In genomic region chr13:101800833-101801371, GRCm38 (mm10) we compare ENCODE assay signal across 7 mouse cellular contexts. TPM values are rescaled to one million over a fixed set of nuclear protein-coding genes. Genes with fewer than 3 reads are reported as not detected.
A peak's percentile ranks its signal among the peaks of the same experiment; 100 is the strongest.
DNase-seq lines count a peak whose midpoint lies in the region; ATAC-seq and TF ChIP-seq lines count a peak whose summit lies in the region.

No protein-coding gene starts in this region.

- H3K9ac ChIP-seq in kidney, postnatal 0 days (ENCODE audit: low read depth, low read length) = no peak overlapping the region
- H3K9ac ChIP-seq in embryonic facial prominence, embryonic 14.5 days (ENCODE audit: low read depth, low read length) = peak overlapping the region; percentile 65
- H3K9ac ChIP-seq in intestine, embryonic 15.5 days = no peak overlapping the region; the same call in none of the 2 replicates
- peak overlapping the region; percentile 73 for H3K9ac ChIP-seq in neural tube, embryonic 12.5 days

- no peak for ATAC-seq in kidney, postnatal 0 days (replicated peaks; ENCODE audit: low FRiP score, low read depth)
- ATAC-seq in embryonic facial prominence, embryonic 14.5 days (ENCODE audit: low read depth) = peak; percentile 50
- ATAC-seq in intestine, embryonic 15.5 days = peak; percentile 38; the same call in 1 of the 2 replicates
- peak; percentile 61 for ATAC-seq in neural tube, embryonic 12.5 days (ENCODE audit: low FRiP score, low read depth)

- H3K4me1 ChIP-seq in kidney, postnatal 0 days (replicated peaks; ENCODE audit: insufficient read depth, low read length) = no peaks in the 10 kb centered on the region
- no peaks in the 10 kb centered on the region for H3K4me1 ChIP-seq in embryonic facial prominence, embryonic 14.5 days (ENCODE audit: control insufficient read depth, insufficient read depth, low read length)
- peaks cover 3% of the 10 kb centered on the region; the same call in 1 of the 2 replicates for H3K4me1 ChIP-seq in intestine, embryonic 15.5 days (replicated peaks)
- peaks cover 17% of the 10 kb centered on the region for H3K4me1 ChIP-seq in neural tube, embryonic 12.5 days

- no peak for DNase-seq in kidney, postnatal 0 days (ENCODE audit: low spot score)
- no peak for DNase-seq in kidney, adult 8-10 months
- DNase-seq in embryonic facial prominence, embryonic 14.5 days (ENCODE audit: low spot score) = no peak
- DNase-seq in left cerebral cortex, adult 9 months (ENCODE audit: low spot score in 2 of 2) = no peak
- DNase-seq in frontal cortex, postnatal 25 days (ENCODE audit: low spot score in 2 of 2) = no peak

- H3K36me3 ChIP-seq in kidney, postnatal 0 days (ENCODE audit: insufficient read depth, low read length) = no peaks in the 10 kb centered on the region
- H3K36me3 ChIP-seq in embryonic facial prominence, embryonic 14.5 days (ENCODE audit: control insufficient read depth, insufficient read depth, low read length) = no peaks in the 10 kb centered on the region
- no peaks in the 10 kb centered on the region for H3K36me3 ChIP-seq in intestine, embryonic 15.5 days
- no peaks in the 10 kb centered on the region for H3K36me3 ChIP-seq in neural tube, embryonic 12.5 days

- 45% methylated on average over 10 of the region's 10 CpGs for WGBS in kidney, postnatal 0 days
- 31% methylated on average over 10 of the region's 10 CpGs for WGBS in embryonic facial prominence, embryonic 14.5 days
- WGBS in intestine, embryonic 15.5 days = 35% methylated on average over 10 of the region's 10 CpGs
- WGBS in neural tube, embryonic 12.5 days = 22% methylated on average over 10 of the region's 10 CpGs

- H3K4me2 ChIP-seq in kidney, postnatal 0 days (ENCODE audit: low read length) = peak overlapping the region; percentile 87
- H3K4me2 ChIP-seq in embryonic facial prominence, embryonic 14.5 days (ENCODE audit: low read depth, low read length) = peak overlapping the region; percentile 85
- H3K4me2 ChIP-seq in intestine, embryonic 15.5 days (replicated peaks) = peak overlapping the region; percentile 79
- peak overlapping the region; percentile 63 for H3K4me2 ChIP-seq in neural tube, embryonic 12.5 days (replicated peaks)

- TF ChIP-seq CTCF in kidney, postnatal 0 days (IDR thresholded peaks at IDR 0.05; ENCODE audit: low read depth) = no peak

- H3K27me3 ChIP-seq in kidney, postnatal 0 days (ENCODE audit: insufficient read depth, low read length) = no peaks in the 10 kb centered on the region
- 0 out of 2 replicates have a peak, but pooled peaks cover 8% of the 10 kb centered on the region for H3K27me3 ChIP-seq in embryonic facial prominence, embryonic 14.5 days (replicated peaks; ENCODE audit: control insufficient read depth, insufficient read depth, low read length)
- H3K27me3 ChIP-seq in intestine, embryonic 15.5 days (replicated peaks) = no peaks in the 10 kb centered on the region
- H3K27me3 ChIP-seq in neural tube, embryonic 12.5 days (replicated peaks) = no peaks in the 10 kb centered on the region

- H3K4me3 ChIP-seq in kidney, postnatal 0 days (replicated peaks; ENCODE audit: low read depth, low read length) = peak overlapping the region; percentile 46
- H3K4me3 ChIP-seq in embryonic facial prominence, embryonic 14.5 days (ENCODE audit: low read depth, low read length) = peak overlapping the region; percentile 46
- peak overlapping the region; percentile 34 for H3K4me3 ChIP-seq in intestine, embryonic 15.5 days (replicated peaks)
- peak overlapping the region; percentile 33 for H3K4me3 ChIP-seq in neural tube, embryonic 12.5 days

- H3K27ac ChIP-seq in kidney, postnatal 0 days = no peak overlapping the region
- no peak overlapping the region for H3K27ac ChIP-seq in embryonic facial prominence, embryonic 14.5 days (replicated peaks; ENCODE audit: low read depth, low read length)
- H3K27ac ChIP-seq in intestine, embryonic 15.5 days = peak overlapping the region; percentile 73
- H3K27ac ChIP-seq in neural tube, embryonic 12.5 days = peak overlapping the region; percentile 69

- H3K9me3 ChIP-seq in kidney, postnatal 0 days (replicated peaks; ENCODE audit: low read length) = no peaks in the 10 kb centered on the region
- no peaks in the 10 kb centered on the region for H3K9me3 ChIP-seq in embryonic facial prominence, embryonic 14.5 days (ENCODE audit: control insufficient read depth, low read length)
- H3K9me3 ChIP-seq in intestine, embryonic 15.5 days = no peaks in the 10 kb centered on the region
- no peaks in the 10 kb centered on the region for H3K9me3 ChIP-seq in neural tube, embryonic 12.5 days

RNA-seq across cellular contexts. Expression of gene Pik3r1, which starts 32.9 kb away (rescaled TPM):
- polyA plus RNA-seq in kidney, postnatal 0 days (2015; fragmentation: Nextera tagmentation; extraction: Ambion mirVana) = 30.3 and 35.8 TPM in 2 replicates
- 45.9 and 49.1 TPM in 2 replicates for polyA plus RNA-seq in embryonic facial prominence, embryonic 14.5 days (2014; fragmentation: Nextera tagmentation; extraction: Ambion mirVana)
- polyA plus RNA-seq in intestine, embryonic 15.5 days (2015; fragmentation: Nextera tagmentation; extraction: Ambion mirVana) = 29.6 and 30.8 TPM in 2 replicates
- polyA plus RNA-seq in neural tube, embryonic 12.5 days (2016; fragmentation: Nextera tagmentation; extraction: Ambion mirVana) = 36.9 and 40.5 TPM in 2 replicates

Comparison
In these comparisons a context has a peak if more than half of its experiments do, and no peak if none do; other contexts are left out.
1. H3K27ac ChIP-seq: peak in intestine, embryonic 15.5 days (single experiment) and neural tube, embryonic 12.5 days (single experiment); none in kidney, postnatal 0 days (single experiment) and embryonic facial prominence, embryonic 14.5 days (single experiment).
2. H3K9ac ChIP-seq: peak in embryonic facial prominence, embryonic 14.5 days (single experiment) and neural tube, embryonic 12.5 days (single experiment); none in kidney, postnatal 0 days (single experiment) and intestine, embryonic 15.5 days (single experiment).
3. Peak in every context shown above with its lines, with median percentiles within 50 percentile points of each other: H3K4me2 ChIP-seq and H3K4me3 ChIP-seq.